Mouse (Mus musculus): ENCODE results near the gene 3100002H09Rik.
A peak's percentile ranks its signal among the peaks of the same experiment; 100 is the strongest.

The 3100002H09Rik gene

DNA sequence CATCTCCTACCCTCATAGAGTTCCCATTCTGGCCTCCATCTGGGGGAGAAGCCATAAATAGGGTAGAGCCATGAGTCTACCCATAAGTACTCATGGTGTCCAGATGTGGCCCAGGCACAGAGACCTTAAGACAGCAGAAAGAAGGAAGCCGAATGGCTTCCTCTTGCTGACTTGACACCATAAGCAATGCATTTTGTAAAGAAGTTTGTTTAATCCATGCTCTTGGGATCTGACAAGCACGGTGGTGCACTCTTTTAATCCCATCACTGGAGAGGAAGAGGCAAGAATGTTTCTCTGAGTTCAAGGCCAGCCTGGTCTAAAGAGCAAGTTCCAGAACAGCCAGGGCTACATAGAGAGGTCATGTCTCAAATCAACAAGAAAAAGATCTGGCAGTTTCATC lies at the start of gene 3100002H09Rik:
TSS of gene 3100002H09Rik (minus strand) at position 101 of the 400 bp plus-strand sequence.
- DNase-seq, result no peak

DNA sequence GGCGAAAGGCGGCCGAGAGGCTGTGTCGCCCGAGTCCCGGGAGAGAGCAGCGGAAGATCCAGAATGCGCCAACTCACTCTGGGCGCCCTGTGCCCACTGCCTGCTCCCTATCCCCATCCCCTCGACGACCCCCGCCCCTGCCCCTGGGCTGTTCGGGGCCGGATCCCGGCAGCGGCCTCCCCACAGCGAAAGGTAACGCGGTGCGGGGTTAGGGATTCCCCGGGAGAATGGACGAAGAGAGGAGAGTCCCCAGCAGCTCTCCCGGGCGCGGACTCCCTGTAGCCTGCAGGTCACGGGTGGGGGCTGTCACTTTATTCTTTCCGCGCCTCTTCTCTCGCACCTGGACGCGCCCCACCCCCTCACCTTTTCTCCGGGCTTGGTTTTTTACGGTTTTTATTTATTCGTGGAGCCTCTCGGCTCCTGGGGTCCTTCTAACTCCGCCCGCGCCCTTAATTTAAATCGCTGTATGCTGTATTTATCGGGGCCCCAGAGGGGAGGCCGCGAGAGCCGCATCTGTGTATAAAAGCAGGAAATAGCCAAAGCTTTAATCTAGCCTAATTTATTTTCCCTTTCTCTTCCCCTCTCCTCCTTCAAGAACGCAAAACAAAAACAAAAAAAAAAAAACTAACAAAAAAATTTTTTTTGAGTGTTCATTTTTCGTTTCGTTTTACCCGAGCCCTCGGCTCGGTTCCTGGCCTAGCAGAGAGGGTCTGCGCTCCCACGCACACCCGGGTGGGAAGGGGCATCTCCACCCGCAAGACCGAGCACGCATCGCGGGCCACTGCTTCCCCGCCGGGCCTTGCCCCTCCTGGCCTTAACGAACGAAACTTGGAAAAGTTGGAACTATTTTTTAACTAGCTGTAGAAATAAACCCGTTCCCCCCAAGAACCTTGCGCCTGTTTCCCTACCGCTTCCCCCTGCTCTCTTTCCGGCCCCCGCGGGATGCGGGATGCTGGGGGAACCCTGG lies 48.9 kb upstream of the 3100002H09Rik start:
- DNase-seq, result peak; percentile 48

DNA sequence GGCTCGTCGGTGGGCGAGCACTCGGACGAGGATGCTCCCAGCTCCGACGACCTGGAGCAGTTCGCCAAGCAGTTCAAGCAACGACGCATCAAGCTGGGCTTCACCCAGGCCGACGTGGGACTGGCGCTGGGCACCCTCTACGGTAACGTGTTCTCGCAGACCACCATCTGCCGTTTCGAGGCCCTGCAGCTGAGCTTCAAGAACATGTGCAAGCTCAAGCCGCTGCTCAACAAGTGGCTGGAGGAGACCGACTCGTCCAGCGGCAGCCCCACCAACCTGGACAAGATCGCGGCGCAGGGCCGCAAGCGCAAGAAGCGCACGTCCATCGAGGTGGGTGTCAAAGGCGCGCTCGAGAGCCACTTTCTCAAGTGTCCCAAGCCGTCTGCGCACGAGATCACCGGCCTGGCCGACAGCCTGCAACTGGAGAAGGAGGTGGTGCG lies 47.8 kb upstream of the 3100002H09Rik start:
- DNase-seq, result peak; percentile 61

DNA sequence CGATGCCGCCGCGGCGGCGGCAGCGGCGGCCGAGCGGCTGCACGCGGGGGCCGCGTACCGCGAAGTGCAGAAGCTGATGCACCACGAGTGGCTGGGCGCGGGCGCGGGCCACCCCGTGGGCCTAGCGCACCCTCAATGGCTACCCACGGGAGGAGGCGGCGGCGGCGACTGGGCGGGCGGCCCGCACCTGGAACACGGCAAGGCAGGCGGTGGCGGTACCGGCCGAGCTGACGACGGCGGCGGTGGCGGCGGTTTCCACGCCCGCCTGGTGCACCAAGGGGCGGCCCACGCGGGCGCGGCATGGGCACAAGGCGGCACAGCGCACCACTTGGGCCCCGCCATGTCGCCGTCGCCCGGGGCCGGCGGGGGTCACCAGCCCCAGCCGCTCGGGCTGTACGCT lies 47.2 kb upstream of the 3100002H09Rik start:
- DNase-seq, result no peak

DNA sequence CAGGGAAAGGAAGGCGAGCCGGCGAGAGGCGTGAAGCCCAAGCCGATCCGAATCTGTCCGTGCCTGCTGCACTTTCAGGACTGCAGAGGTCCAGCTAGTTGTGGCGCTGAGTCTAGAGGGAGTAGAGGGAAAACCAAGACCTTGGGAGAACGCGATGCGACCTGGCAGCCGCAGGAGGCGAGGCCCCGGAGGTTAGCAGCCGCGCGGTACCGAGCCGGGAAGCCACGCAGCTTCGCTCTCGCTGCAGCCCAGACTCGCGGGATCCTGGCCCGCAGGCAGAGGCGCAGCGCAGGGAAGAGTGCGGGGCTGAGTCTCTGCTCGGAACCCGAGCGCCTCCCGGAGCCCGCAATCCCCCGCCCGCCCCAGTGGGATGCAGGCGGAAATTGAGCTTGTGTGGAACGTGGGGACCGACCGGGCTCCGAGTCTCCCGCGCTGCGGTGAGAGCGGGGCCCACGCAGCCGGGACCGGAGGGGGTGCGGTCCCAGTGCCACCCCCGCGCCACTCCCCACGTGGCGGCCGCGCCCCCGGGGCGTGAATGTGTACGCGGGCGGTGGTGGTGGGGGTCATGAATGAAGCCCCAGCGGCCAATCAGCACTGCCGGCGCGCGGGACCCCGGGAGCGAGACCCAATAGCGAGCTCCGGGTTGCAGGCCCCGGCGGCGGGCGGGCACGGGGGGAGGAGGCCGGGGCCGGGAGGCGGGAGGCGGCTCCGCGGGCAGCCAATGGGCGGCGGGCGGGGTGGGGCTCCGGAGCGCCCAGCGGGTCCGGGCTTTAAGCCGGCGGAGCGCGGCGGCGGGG lies 46.4 kb upstream of the 3100002H09Rik start:
- peak; percentile 95 for DNase-seq

DNA sequence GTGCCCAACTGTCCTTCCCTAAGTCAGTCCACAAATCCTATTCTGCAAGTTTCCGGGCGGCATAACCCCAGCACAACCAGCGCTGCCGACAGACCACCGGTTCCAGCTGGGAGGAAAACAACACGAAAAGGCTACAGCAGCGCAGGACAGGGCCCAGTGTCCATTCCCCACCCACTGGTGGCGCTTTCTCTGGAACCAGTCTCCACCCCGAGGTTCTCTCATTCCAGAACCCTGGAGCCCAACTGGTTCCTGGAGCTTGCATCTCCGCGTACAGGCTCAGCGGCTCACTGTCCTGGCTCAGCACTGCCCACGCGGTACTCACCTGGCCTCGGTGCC lies 45.9 kb upstream of the 3100002H09Rik start, which contains the start of gene Pou3f1:
TSS of gene Pou3f1 (plus strand) at position 290 of the 336 bp plus-strand sequence.
- DNase-seq, result no peak

DNA sequence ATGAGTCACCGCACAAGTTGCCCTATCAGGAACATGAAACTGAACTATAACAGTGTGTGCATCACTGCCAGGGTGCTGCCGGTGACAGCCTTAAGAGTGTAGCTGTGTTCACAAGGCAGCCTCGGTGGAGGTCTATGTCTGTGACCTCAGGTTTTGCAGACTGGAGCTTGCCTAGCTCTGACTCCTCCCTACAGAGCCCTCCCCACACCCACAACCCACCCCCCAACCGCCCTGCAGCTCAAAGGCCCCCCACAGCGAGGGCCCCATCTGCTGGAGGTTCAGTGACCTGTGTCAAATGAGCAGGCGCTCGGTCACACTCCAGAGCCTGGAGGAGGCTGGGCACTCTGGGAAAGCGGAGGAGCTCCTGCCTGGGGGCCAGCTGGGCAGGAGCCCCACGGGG lies 42.3 kb upstream of the 3100002H09Rik start:
- DNase-seq, result peak; percentile 77

DNA sequence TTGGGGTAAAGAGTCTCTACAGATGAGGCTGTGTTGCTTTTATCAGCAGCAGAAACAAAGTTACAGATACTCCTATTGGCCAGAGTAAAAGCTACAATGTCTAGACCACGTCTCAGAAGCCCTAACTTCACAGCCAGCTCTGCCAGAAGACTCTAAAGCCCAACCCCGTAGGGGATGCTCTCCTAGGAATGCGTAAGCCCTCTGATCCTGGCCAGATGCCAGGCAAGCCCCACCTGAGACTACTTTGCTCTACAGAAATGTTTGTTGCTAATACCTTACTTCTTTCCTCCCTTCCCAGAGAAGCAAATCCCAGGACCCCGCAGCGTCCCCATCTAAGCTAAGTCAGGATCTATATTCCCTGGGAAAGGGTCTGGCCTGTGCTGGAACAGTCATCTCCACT lies 37.3 kb upstream of the 3100002H09Rik start:
- DNase-seq, result no peak

DNA sequence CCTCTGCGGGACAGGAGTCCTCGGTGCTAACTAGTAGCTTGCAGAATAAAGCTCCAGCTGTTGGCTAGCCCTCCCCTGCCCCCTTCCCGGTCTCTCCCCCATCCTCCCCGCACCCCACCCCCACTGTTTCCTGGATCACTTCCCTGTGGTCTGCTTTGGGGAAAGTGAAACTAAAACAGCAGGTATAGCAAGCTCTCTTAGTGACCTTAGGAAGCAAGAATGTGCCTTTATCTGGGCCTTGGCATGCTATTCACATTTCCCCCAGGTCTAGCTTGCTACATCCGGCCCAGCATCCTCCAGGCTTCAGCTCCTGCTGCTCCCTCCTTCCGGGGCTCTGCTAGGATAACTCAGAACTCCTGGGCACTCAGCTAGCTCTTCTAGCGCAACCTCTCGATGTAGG lies 36.0 kb upstream of the 3100002H09Rik start:
- DNase-seq, result no peak

DNA sequence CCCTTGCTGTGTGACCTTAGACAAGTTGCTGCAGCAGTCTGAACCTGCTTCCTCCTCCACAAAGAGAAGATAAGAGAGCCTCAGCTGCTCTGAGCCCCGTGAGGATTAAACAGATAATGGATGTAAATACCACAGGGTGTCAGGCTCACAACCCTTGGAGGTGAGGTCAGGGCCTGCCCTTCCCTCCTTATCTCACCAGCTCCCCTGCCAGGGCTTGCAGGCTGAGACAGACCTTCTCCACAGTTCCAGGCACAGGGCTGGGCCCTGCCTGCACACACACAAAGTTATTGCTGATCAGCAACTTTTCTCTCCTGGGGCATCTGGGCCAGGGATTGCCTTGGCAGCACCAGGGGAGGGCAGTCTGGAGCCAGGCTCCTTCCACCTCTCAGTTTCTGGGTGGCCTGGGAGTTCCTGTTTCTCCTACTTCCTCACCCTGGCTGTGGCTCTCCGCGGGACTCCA lies 34.4 kb upstream of the 3100002H09Rik start:
- DNase-seq, result no peak

DNA sequence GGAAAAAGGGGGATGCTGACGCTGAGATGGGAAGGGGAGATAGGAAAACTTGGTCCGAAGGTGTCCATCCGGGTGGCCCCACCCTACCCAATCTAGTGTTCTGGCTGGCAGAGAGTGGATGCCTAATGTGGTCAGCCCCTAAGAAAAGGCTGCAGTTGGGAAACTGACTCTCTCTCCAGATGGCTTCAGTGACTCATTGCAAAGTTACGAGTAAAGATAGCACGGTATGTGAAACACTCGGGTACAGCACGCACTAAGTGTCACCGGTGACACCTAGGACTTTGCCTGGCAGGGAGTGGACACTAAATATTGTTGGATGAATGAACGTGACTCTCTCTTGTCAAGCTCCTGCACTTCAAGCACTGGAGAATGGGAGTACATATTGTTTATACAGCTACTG lies 33.3 kb upstream of the 3100002H09Rik start:
- no peak for DNase-seq

DNA sequence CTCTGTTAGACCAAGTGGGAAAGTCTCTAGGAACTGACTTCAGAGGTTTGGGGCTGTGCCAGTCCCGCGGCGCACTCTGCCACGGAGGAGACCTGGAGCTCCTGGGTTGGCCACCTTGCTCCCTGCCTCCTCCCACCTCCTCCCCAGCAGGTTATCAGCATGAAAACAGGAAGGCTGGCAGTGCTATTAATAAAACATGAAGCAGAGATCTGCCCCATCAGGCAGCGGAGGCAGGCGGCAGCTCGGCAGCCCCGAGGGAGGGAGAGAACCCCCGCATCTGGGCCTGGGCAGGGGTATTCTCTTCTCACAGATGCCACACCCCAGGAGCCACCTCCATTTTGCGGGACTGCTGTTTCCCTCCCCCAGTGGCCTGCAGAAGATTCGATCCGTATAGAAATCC lies 29.1 kb upstream of the 3100002H09Rik start:
- no peak for DNase-seq

DNA sequence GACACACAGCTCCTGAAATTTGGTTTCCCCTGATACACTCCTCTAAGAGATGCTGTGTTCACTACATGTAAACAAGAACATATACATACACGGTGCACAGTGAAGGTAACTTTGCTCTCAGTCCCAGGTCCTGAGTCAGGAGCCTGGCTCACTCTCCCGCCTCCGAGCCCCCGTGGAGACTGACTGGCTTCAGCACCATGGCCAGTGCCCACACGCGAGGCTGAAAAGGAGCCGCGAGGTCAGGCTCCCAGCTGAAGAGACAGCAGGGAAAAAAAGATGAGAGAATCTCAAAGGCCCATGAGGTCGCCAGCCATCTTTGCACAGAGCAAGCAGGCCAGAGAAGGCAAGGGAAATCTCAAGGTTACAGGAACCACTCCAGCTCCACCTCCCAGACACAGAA lies 22.7 kb upstream of the 3100002H09Rik start:
- DNase-seq, result peak; percentile 84

DNA sequence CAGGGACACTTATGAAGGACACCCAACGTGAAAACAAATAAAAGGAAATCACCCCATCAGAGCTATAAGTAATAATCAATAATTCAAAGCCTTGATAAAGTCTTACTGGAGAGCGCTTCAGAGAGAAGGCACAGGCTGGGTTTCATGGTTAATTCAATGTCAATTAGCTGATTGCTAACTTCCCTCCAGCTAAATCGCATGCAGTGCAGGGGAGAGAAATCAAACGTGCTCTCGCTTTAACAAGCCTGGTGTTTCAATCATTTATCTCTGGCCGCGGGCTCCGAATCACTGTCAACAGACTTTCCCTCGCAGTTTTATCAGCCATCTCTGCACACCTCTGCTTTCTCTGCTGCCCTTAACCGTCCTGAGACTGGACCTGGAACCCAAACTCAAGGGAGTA lies 22.3 kb upstream of the 3100002H09Rik start:
- DNase-seq, result no peak

DNA sequence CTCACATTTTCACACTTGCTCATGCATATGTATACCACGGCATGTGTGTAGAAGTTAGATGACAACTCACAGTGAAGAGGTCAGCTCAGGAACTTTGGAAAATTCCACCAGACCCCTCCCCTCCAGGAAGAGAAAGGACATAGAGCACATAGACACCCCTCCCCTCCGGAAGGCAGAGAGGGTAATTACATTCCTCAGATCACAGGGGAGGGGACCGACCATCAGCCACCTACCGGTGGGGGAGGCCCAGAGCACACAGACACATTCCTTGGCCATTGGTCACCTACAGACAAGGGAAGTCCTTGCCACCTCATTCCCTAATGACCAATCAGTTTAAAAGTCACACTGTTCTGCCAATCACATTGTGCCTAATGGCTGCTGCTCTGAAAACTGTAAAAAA lies 20.9 kb upstream of the 3100002H09Rik start:
- DNase-seq, result no peak

DNA sequence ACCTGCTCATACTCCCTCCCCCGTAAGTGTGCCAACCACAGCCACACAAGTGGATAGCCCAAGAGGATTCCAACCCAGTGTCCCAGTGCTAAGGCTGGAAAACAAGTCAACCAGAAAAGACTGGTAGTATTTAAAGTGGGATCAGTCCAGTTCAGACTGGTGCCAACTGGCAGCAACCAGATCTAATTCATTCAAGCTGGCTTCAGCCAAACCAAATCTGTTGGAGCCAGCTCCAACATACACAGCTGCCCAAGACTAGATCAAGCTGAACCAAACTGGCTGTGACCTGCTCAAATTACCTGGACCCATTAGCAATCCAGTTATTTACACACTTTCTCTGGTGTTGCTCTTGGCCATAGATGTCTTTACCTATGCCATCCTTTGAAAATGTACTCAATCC lies 16.2 kb upstream of the 3100002H09Rik start:
- no peak for DNase-seq

DNA sequence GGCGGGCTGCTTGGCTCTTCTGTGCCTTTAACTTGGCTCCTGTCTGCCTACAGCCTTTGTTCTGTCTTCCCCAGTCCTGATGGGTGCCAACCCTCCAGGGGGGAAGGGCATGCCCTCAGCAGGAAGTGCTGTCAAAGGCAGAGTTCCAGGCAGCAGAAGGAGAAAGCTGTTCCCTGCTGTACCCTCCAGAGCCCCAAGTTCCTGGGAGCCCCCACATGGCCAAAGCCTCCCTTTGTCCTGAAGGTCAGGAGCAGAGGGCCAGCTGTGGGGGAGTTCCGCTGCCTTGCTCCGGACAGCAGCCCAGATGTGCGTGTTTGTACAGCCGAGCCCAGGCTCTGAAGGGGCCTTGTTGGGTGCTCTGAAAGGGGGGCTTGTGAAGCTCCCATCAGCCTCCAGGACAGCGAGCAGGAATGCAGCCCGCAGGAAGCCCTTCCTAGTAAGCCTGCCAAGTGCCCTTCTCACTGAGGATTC lies 13.5 kb upstream of the 3100002H09Rik start:
- DNase-seq, result no peak

DNA sequence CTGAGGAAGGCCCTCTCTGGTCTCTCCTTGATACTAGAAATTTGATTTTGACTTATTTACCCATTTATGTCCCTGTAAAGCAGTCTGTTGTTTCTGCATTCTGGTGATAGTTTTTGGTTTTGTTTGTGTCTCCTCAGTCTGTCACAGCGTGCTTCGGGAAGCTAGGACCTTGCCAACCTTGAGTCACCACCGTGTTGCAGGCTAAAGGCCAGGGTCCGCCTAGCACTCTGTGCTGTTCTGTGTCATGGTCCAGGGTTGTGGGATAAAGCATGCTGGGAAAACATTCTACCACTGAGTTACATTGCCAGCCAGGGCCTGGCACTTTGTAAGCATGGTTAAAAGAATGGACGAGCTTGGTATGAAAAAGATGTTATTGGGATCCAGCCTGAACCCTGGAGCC lies 12.0 kb upstream of the 3100002H09Rik start:
- DNase-seq, result no peak

DNA sequence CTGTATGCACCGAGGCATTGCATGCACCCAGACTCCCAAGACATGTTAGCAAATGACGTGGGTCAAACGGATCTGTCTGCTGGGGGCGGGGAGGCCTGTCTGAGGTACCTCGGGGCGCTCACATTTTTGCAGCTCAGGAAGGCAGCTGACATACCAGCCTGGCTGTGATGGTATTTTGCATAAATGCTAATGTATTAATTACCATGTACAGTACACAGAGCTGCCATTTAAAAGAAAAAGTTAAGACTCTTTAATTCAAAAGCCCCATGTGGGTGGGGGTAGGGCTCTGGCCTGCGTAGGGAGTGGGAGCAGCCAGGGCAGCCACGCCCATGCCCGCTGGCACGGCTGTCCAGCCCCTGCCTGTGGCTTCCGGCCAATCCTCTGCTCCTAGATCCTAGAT lies 10.8 kb upstream of the 3100002H09Rik start:
- no peak for DNase-seq

DNA sequence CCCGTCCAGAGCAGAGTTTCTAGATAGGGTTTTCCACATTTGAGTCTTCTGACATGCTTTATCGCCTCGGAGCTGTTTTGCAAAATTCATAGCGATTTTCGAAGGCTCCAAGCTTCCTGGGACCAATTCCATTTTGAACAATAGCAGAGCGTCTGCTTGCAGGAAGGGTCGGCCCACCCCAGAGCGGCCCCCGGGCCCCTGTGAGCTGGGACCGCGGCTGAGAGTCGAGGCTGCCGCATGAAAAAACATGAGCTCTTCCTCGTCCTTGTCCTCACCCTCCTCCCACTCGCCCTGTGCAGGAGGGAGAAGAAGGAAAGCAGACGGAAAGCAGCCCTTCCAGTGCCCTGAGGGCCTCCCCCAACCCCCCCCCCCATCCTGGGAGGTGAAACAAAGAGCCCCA lies 8.0 kb upstream of the 3100002H09Rik start:
- no peak for DNase-seq

DNA sequence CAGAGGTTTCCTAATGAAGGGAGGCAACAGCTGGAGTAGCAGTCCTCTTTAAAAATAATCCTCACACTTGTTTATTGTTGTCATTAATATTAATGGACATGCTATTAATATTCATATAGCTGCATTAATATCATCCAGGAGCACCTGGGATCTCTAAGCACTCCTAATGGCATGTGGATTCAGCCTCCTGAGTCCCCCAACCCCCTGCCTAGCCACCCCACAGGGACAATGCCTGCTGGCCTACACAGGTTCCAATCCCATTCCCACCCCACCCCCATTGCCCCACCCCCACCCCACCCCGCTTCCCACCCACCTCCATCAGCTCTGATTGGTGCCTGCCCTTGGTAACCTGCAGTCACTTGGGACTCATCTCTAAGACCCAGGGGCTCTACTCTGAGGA lies 6.0 kb upstream of the 3100002H09Rik start:
- no peak for DNase-seq

DNA sequence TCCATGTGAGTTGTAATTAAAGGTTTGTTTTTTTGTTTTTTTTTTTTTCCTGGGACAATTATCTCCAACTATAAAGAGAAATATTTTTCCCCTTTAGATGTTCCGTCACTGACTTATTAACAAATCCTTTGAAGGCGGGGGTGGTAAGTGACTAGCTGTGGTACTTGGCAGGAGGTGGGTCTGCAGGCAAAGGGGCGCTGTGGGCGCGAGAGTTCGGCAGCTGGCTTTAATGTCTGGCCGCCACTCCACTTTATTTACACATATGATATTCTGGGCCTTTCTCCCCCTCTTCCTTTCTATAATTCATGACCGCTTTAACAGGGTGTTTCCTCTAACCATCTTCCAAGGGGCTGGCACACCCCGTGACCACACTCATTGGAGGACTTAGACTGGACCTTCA lies 5.4 kb upstream of the 3100002H09Rik start:
- no peak for DNase-seq

DNA sequence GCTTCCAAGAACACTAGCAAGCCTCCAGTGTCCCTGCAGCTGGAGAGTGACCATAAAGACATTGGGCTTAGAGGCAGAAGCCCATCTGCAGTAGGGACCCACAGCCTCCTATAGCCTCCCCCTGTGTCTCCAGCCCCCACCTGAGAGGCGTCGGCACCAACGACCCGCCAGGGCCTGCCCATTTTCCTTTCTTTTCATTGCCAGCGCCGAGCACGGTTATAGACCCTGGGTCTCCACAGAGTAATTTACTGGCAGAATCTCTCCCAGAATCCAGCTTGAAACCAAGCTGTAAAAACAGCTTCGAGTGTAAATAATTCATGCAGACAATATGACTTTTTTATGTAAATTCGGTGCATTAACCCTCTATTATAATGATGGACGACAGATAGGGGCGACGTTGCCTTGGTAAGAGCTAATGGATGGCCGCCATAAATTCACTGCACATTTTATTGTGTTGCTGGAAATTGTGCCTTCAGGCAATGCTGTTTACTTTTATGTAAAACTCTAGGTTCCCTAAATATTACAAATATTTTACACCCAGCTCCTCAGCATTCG lies 4.9 kb upstream of the 3100002H09Rik start:
- no peak for DNase-seq
